Mouse (Mus musculus) layer of hippocampus, adult 9-10 months (tissue): Measurements from ENCODE around the gene Cfl1.

Experiments
- DNase-seq: peaks from one replicate; pipeline ENCODE4 v3.0.0; 2022; ENCODE audit warnings: low spot score

Gene Cfl1

DNA sequence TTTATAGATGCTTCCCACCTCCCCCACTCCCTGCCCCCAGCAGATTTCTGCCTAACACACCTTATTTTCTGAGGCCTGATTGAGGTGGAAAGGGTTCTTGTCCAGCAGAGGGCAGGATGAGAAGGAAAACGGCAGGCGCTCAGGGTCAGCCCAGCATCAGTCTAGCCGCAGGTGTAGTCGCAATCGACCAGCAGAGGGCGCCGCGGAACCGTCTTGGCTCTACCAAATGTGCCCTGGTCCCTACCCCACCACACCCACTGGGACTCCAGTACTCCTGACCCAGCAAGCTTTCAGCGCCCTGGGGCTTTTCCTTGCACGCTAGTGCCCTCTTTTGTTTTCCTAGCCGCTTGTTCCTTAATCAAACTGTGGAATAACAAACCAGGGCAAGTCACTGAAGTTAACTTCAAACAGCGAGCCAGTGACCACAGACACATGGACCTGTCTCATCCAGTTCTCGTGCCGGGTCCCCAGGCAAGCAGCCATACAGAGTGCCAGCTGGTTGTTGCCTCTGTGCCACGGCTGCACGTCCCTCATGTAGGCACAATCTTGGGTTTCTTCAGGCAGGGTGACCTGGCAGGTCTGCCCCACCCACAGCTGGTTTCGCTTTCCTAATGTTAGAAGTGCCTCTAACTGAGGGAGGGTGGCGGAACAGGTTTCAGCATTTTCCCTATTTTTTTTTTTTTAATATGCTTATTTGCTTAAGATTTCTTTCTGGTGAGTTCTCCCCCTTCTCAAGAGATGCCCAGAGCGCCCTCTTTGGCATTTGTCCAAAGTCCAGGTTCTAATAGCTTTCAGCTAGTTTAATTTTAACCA is 39.3 kb downstream of the Cfl1 start:
- peak; percentile 85 for DNase-seq

GRCm38 (mm10) chr19:5530138-5530524 is 39.9 kb downstream of the Cfl1 start:
- no peak for DNase-seq

- DNase-seq, result no peak
Observed at GRCm38 (mm10) chr19:5532520-5532919, 42.3 kb downstream of the Cfl1 start.

DNA sequence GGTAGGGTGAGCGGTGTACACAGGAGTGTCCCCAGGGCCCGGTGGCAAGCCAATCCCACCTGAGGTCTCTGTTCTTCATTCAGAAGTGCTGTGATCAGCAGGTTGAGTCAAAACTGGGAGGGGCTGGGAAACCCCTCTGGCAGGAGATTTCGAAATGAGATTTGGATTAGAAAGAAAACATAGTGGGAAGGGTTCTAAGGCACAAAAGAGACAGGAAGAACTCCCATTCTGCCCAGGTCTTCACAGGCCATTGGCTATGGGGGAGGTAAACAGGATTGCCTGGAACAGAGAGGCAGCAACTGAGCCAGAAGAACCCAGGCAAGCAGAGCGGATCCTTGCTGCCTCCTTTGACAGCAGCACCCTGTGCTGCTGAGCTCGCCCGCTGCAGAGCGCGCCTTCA is 48.5 kb downstream of the Cfl1 start:
- no peak for DNase-seq

DNA sequence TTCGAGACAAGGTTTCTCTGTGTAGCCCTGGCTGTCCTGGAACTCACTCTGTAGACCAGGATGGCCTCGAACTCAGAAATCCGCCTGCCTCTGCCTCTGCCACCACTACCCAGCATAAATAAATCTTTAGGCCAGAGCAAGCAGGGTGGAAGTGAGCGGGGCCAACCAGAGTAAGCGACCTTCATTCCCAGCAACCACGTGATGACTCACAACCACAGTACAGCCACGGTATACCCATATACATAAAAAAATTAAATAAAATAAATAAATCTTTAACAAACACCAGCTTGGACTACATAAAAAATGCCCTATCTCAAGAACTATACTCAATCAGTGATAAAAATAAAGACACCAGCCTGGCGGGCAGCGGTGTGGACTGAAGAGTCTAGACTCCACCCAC is 53.1 kb downstream of the Cfl1 start:
- no peak for DNase-seq

- DNase-seq, result no peak
Observed at GRCm38 (mm10) chr19:5544031-5544430, 53.8 kb downstream of the Cfl1 start.
